Mouse (Mus musculus): ENCODE data around the gene Arsb.

Arsb gene

GRCm38 (mm10) chr13:93940742-93941531 is 169.5 kb downstream of the Arsb start:
- no peak for TF ChIP-seq GATA4 (IDR thresholded peaks at IDR 0.05; ENCODE audit: insufficient replicate concordance, low read length)

- TF ChIP-seq GATA4 (IDR thresholded peaks at IDR 0.05; ENCODE audit: insufficient replicate concordance, low read length): no peak
Measured at GRCm38 (mm10) chr13:93950996-93951395, 179.6 kb downstream of the Arsb start.

- peak; percentile 67 for TF ChIP-seq GATA4 (IDR thresholded peaks at IDR 0.05; ENCODE audit: insufficient replicate concordance, low read length)
Measured at GRCm38 (mm10) chr13:93951555-93951954, 180.1 kb downstream of the Arsb start.

GRCm38 (mm10) chr13:93952466-93952865 is 181.0 kb downstream of the Arsb start:
- no peak for TF ChIP-seq GATA4 (IDR thresholded peaks at IDR 0.05; ENCODE audit: insufficient replicate concordance, low read length)

GRCm38 (mm10) chr13:93957907-93958306 is 186.5 kb downstream of the Arsb start:
- no peak for TF ChIP-seq GATA4 (IDR thresholded peaks at IDR 0.05; ENCODE audit: insufficient replicate concordance, low read length)

GRCm38 (mm10) chr13:93966271-93966670 is 194.8 kb downstream of the Arsb start:
- TF ChIP-seq GATA4 (IDR thresholded peaks at IDR 0.05; ENCODE audit: insufficient replicate concordance, low read length): no peak

GRCm38 (mm10) chr13:93967138-93967537 is 195.7 kb downstream of the Arsb start:
- no peak for TF ChIP-seq GATA4 (IDR thresholded peaks at IDR 0.05; ENCODE audit: insufficient replicate concordance, low read length)

- TF ChIP-seq GATA4 (IDR thresholded peaks at IDR 0.05; ENCODE audit: insufficient replicate concordance, low read length): no peak
Measured at GRCm38 (mm10) chr13:93970115-93970514, 198.7 kb downstream of the Arsb start.

- TF ChIP-seq GATA4 (IDR thresholded peaks at IDR 0.05; ENCODE audit: insufficient replicate concordance, low read length): no peak
Measured at GRCm38 (mm10) chr13:93972423-93972822, 201.0 kb downstream of the Arsb start.

- no peak for TF ChIP-seq GATA4 (IDR thresholded peaks at IDR 0.05; ENCODE audit: insufficient replicate concordance, low read length)
Measured at GRCm38 (mm10) chr13:93975668-93976067, 204.2 kb downstream of the Arsb start.

GRCm38 (mm10) chr13:93976897-93977530 is 205.6 kb downstream of the Arsb start:
- no peak for TF ChIP-seq GATA4 (IDR thresholded peaks at IDR 0.05; ENCODE audit: insufficient replicate concordance, low read length)

GRCm38 (mm10) chr13:93978703-93979495 is 207.5 kb downstream of the Arsb start:
- no peak for TF ChIP-seq GATA4 (IDR thresholded peaks at IDR 0.05; ENCODE audit: insufficient replicate concordance, low read length)

- TF ChIP-seq GATA4 (IDR thresholded peaks at IDR 0.05; ENCODE audit: insufficient replicate concordance, low read length): no peak
Measured at GRCm38 (mm10) chr13:93979754-93980153, 208.3 kb downstream of the Arsb start.

- no peak for TF ChIP-seq GATA4 (IDR thresholded peaks at IDR 0.05; ENCODE audit: insufficient replicate concordance, low read length)
Measured at GRCm38 (mm10) chr13:93984521-93984920, 213.1 kb downstream of the Arsb start.

- TF ChIP-seq GATA4 (IDR thresholded peaks at IDR 0.05; ENCODE audit: insufficient replicate concordance, low read length): no peak
Measured at GRCm38 (mm10) chr13:93985181-93985580, 213.8 kb downstream of the Arsb start.

GRCm38 (mm10) chr13:93987611-93988010 is 216.2 kb downstream of the Arsb start:
- TF ChIP-seq GATA4 (IDR thresholded peaks at IDR 0.05; ENCODE audit: insufficient replicate concordance, low read length): no peak

Data from liver, adult (tissue).